In genomic region chr5:125179735-125180629, GRCm38 (mm10) we compare ENCODE assay signal across 8 mouse cellular contexts. TPM values are rescaled to one million over a fixed set of nuclear protein-coding genes. Genes with fewer than 3 reads are reported as not detected.
DNase-seq lines count a peak whose midpoint lies in the region; ATAC-seq and TF ChIP-seq lines count a peak whose summit lies in the region.

No protein-coding gene starts in this region.

- under 1% methylated on average over 18 of the region's 25 CpGs for WGBS in embryonic facial prominence, embryonic 14.5 days
- 3% methylated on average over 24 of the region's 25 CpGs for WGBS in hindbrain, embryonic 13.5 days
- 4% methylated on average over 22 of the region's 25 CpGs for WGBS in limb, embryonic 15.5 days
- under 1% methylated on average over 22 of the region's 25 CpGs for WGBS in midbrain, embryonic 16.5 days

- H3K79me3 ChIP-seq in C2C12 (ENCODE audit: low read depth) = peaks cover 35% of the 10 kb centered on the region

- peak; percentile 31 for ATAC-seq in embryonic facial prominence, embryonic 14.5 days (ENCODE audit: low read depth)
- ATAC-seq in hindbrain, embryonic 13.5 days (ENCODE audit: low FRiP score) = peak; percentile 9
- ATAC-seq in limb, embryonic 15.5 days (ENCODE audit: insufficient number of reproducible peaks, low FRiP score, low TSS enrichment, low read depth) = 0 out of 2 replicates have a peak, but pooled peaks have one; percentile 1
- peak; percentile 15 for ATAC-seq in midbrain, embryonic 16.5 days

- no peaks in the 10 kb centered on the region for H3K36me3 ChIP-seq in C2C12 (ENCODE audit: control insufficient read depth, insufficient read depth)
- H3K36me3 ChIP-seq in embryonic facial prominence, embryonic 14.5 days (ENCODE audit: control insufficient read depth, insufficient read depth, low read length) = no peaks in the 10 kb centered on the region
- H3K36me3 ChIP-seq in hindbrain, embryonic 13.5 days = no peaks in the 10 kb centered on the region
- H3K36me3 ChIP-seq in limb, embryonic 15.5 days = no peaks in the 10 kb centered on the region
- no peaks in the 10 kb centered on the region for H3K36me3 ChIP-seq in midbrain, embryonic 16.5 days (ENCODE audit: control insufficient read depth, insufficient read depth, low read length)

- DNase-seq in cerebellum, adult 9-10 months = peak; percentile 58
- DNase-seq in cerebellum, adult 11 months = no peak
- DNase-seq in embryonic facial prominence, embryonic 14.5 days (ENCODE audit: low spot score) = no peak
- DNase-seq in thymus, postnatal 10 days (ENCODE audit: low spot score in 2 of 2) = peak; percentile 32 to 33

- no peak for TF ChIP-seq CTCF in C2C12 (IDR thresholded peaks at IDR 0.05; ENCODE audit: control insufficient read depth, insufficient read depth, insufficient read length)

- H3K27ac ChIP-seq in embryonic facial prominence, embryonic 14.5 days (replicated peaks; ENCODE audit: low read depth, low read length) = peak overlapping the region; percentile 95
- H3K27ac ChIP-seq in hindbrain, embryonic 13.5 days = peak overlapping the region; percentile 96
- H3K27ac ChIP-seq in limb, embryonic 15.5 days = peak overlapping the region; percentile 97
- peak overlapping the region; percentile 88 for H3K27ac ChIP-seq in midbrain, embryonic 16.5 days (ENCODE audit: low read length)

- no peaks in the 10 kb centered on the region for H3K9me3 ChIP-seq in embryonic facial prominence, embryonic 14.5 days (ENCODE audit: control insufficient read depth, low read length)
- no peaks in the 10 kb centered on the region for H3K9me3 ChIP-seq in hindbrain, embryonic 13.5 days
- no peaks in the 10 kb centered on the region for H3K9me3 ChIP-seq in limb, embryonic 15.5 days
- no peaks in the 10 kb centered on the region for H3K9me3 ChIP-seq in midbrain, embryonic 16.5 days (replicated peaks; ENCODE audit: control insufficient read depth, low read length, poor library complexity, severe bottlenecking)

- H3K4me1 ChIP-seq in embryonic facial prominence, embryonic 14.5 days (ENCODE audit: control insufficient read depth, insufficient read depth, low read length) = peaks cover 41% of the 10 kb centered on the region
- H3K4me1 ChIP-seq in hindbrain, embryonic 13.5 days (replicated peaks) = peaks cover 62% of the 10 kb centered on the region
- H3K4me1 ChIP-seq in limb, embryonic 15.5 days = peaks cover 61% of the 10 kb centered on the region
- H3K4me1 ChIP-seq in midbrain, embryonic 16.5 days (ENCODE audit: control insufficient read depth, insufficient read depth, low read length) = peaks cover 39% of the 10 kb centered on the region

- peak overlapping the region; percentile 60 for H3K9ac ChIP-seq in embryonic facial prominence, embryonic 14.5 days (ENCODE audit: low read depth, low read length)
- H3K9ac ChIP-seq in hindbrain, embryonic 13.5 days = peak overlapping the region; percentile 92
- H3K9ac ChIP-seq in limb, embryonic 15.5 days = peak overlapping the region; percentile 40; the same call in 1 of the 2 replicates
- peak overlapping the region; percentile 60 for H3K9ac ChIP-seq in midbrain, embryonic 16.5 days (ENCODE audit: low read depth, low read length)

- H3K4me2 ChIP-seq in embryonic facial prominence, embryonic 14.5 days (ENCODE audit: low read depth, low read length) = peak overlapping the region; percentile 76
- peak overlapping the region; percentile 73 for H3K4me2 ChIP-seq in hindbrain, embryonic 13.5 days
- peak overlapping the region; percentile 82 for H3K4me2 ChIP-seq in limb, embryonic 15.5 days
- peak overlapping the region; percentile 78 for H3K4me2 ChIP-seq in midbrain, embryonic 16.5 days (ENCODE audit: low read length)

- peak overlapping the region; percentile 78 for H3K4me3 ChIP-seq in C2C12 (ENCODE audit: insufficient read depth, poor library complexity, severe bottlenecking)
- peak overlapping the region; percentile 87 for H3K4me3 ChIP-seq in embryonic facial prominence, embryonic 14.5 days (ENCODE audit: low read depth, low read length)
- H3K4me3 ChIP-seq in hindbrain, embryonic 13.5 days = peak overlapping the region; percentile 87
- peak overlapping the region; percentile 84 for H3K4me3 ChIP-seq in limb, embryonic 15.5 days
- H3K4me3 ChIP-seq in midbrain, embryonic 16.5 days (ENCODE audit: low read depth, low read length) = peak overlapping the region; percentile 72

- H3K27me3 ChIP-seq in C2C12 (ENCODE audit: control insufficient read depth, insufficient read depth, insufficient read length) = no peaks in the 10 kb centered on the region
- H3K27me3 ChIP-seq in embryonic facial prominence, embryonic 14.5 days (replicated peaks; ENCODE audit: control insufficient read depth, insufficient read depth, low read length) = no peaks in the 10 kb centered on the region
- peaks cover 14% of the 10 kb centered on the region; the same call in 1 of the 2 replicates for H3K27me3 ChIP-seq in hindbrain, embryonic 13.5 days
- no peaks in the 10 kb centered on the region for H3K27me3 ChIP-seq in limb, embryonic 15.5 days
- no peaks in the 10 kb centered on the region for H3K27me3 ChIP-seq in midbrain, embryonic 16.5 days (ENCODE audit: control insufficient read depth, insufficient read depth, low read depth, low read length)

- peak overlapping the region; percentile 47 for H3ac ChIP-seq in C2C12 (ENCODE audit: control insufficient read depth, insufficient read length, low read depth)

- H3K79me2 ChIP-seq in C2C12 (ENCODE audit: control insufficient read depth, insufficient read depth) = peaks cover 38% of the 10 kb centered on the region

TF ChIP-seq in C2C12, 6 proteins besides CTCF, POLR2A, EP300 and RAD21:
- TF ChIP-seq CEBPB (IDR thresholded peaks at IDR 0.05; ENCODE audit: low read depth) (no peak), USF1 (IDR thresholded peaks at IDR 0.05; ENCODE audit: low read depth) (no peak), MYOD1 (IDR thresholded peaks at IDR 0.05; ENCODE audit: control insufficient read depth, insufficient read length, low read depth) (no peak), MYOG (IDR thresholded peaks at IDR 0.05; ENCODE audit: control insufficient read depth, extremely low read depth, insufficient read length) (no peak), MAX (IDR thresholded peaks at IDR 0.05) (no peak), FOSL1 (IDR thresholded peaks at IDR 0.05; ENCODE audit: insufficient read depth, low read length, poor library complexity, severe bottlenecking) (no peak)

RNA-seq across cellular contexts. Expression of gene Ncor2, which starts 1.0 kb away (rescaled TPM):
- polyA plus RNA-seq in C2C12 (2012; fragmentation: generic; extraction: Trizol) = 91.1 TPM
- 34.9 and 37.3 TPM in 2 replicates for polyA plus RNA-seq in embryonic facial prominence, embryonic 14.5 days (2014; fragmentation: Nextera tagmentation; extraction: Ambion mirVana)
- polyA plus RNA-seq in hindbrain, embryonic 13.5 days (2015; fragmentation: Nextera tagmentation; extraction: Ambion mirVana) = 24.8 and 25.1 TPM in 2 replicates
- polyA plus RNA-seq in limb, embryonic 15.5 days (2015; fragmentation: Nextera tagmentation; extraction: Ambion mirVana) = 32.7 and 34.1 TPM in 2 replicates
- 19.9 and 22.9 TPM in 2 replicates for polyA plus RNA-seq in midbrain, embryonic 16.5 days (2015; fragmentation: Nextera tagmentation; extraction: Ambion mirVana)

Comparison
In these comparisons a context has a peak if more than half of its experiments do, and no peak if none do; other contexts are left out.
1. DNase-seq: peak in cerebellum, adult 9-10 months (single experiment) and thymus, postnatal 10 days (2 of 2); none in cerebellum, adult 11 months (single experiment) and embryonic facial prominence, embryonic 14.5 days (single experiment).
2. H3K9ac ChIP-seq: peak in every context shown above with its lines; median percentile 92 in hindbrain, embryonic 13.5 days; 60 in embryonic facial prominence, embryonic 14.5 days; 60 in midbrain, embryonic 16.5 days; 40 in limb, embryonic 15.5 days.
3. Peak in every context shown above with its lines, with median percentiles within 50 percentile points of each other: H3K4me3 ChIP-seq, ATAC-seq, H3K27ac ChIP-seq and H3K4me2 ChIP-seq.